Comparison of ENCODE assay signal across 7 mouse cellular contexts in genomic region chr9:44772750-44773651, GRCm38 (mm10). TPM values are rescaled to one million over a fixed set of nuclear protein-coding genes. Genes with fewer than 3 reads are reported as not detected.
DNase-seq lines count a peak whose midpoint lies in the region; ATAC-seq lines count a peak whose summit lies in the region.

No protein-coding gene starts in this region.

- peak overlapping the region; percentile 83 for H3K9ac ChIP-seq in embryonic facial prominence, embryonic 11.5 days (replicated peaks; ENCODE audit: low read length)
- H3K9ac ChIP-seq in midbrain, embryonic 13.5 days (replicated peaks) = peak overlapping the region; percentile 75

- H3K27me3 ChIP-seq in embryonic facial prominence, embryonic 11.5 days (ENCODE audit: control insufficient read depth, insufficient read depth, low read length) = no peaks in the 10 kb centered on the region
- H3K27me3 ChIP-seq in limb, embryonic 10.5 days (ENCODE audit: low read depth, poor library complexity, severe bottlenecking) = no peaks in the 10 kb centered on the region
- no peaks in the 10 kb centered on the region for H3K27me3 ChIP-seq in midbrain, embryonic 13.5 days

- WGBS in embryonic facial prominence, embryonic 11.5 days = under 1% methylated on average over 41 of the region's 41 CpGs
- WGBS in limb, embryonic 10.5 days = under 1% methylated on average over 41 of the region's 41 CpGs
- under 1% methylated on average over 41 of the region's 41 CpGs for WGBS in midbrain, embryonic 13.5 days

- H3K4me3 ChIP-seq in embryonic facial prominence, embryonic 11.5 days (ENCODE audit: low read depth, low read length) = peak overlapping the region; percentile 67
- peak overlapping the region; percentile 85 for H3K4me3 ChIP-seq in limb, embryonic 10.5 days
- peak overlapping the region; percentile 67 for H3K4me3 ChIP-seq in midbrain, embryonic 13.5 days (replicated peaks)

- peak overlapping the region; percentile 52 for H3K27ac ChIP-seq in embryonic facial prominence, embryonic 11.5 days (replicated peaks; ENCODE audit: low read depth, low read length)
- H3K27ac ChIP-seq in limb, embryonic 10.5 days = peak overlapping the region; percentile 92
- H3K27ac ChIP-seq in midbrain, embryonic 13.5 days = peak overlapping the region; percentile 87

- no peaks in the 10 kb centered on the region for H3K9me3 ChIP-seq in embryonic facial prominence, embryonic 11.5 days (replicated peaks; ENCODE audit: control insufficient read depth, low read length)
- H3K9me3 ChIP-seq in limb, embryonic 10.5 days (replicated peaks) = no peaks in the 10 kb centered on the region
- H3K9me3 ChIP-seq in midbrain, embryonic 13.5 days = no peaks in the 10 kb centered on the region

- H3K36me3 ChIP-seq in embryonic facial prominence, embryonic 11.5 days (replicated peaks; ENCODE audit: control insufficient read depth, insufficient read depth, low read depth, low read length) = no peaks in the 10 kb centered on the region
- peaks cover 22% of the 10 kb centered on the region for H3K36me3 ChIP-seq in limb, embryonic 10.5 days
- peaks cover 22% of the 10 kb centered on the region for H3K36me3 ChIP-seq in midbrain, embryonic 13.5 days

- H3K4me2 ChIP-seq in embryonic facial prominence, embryonic 11.5 days (ENCODE audit: low read depth, low read length) = peak overlapping the region; percentile 74
- H3K4me2 ChIP-seq in midbrain, embryonic 13.5 days (replicated peaks) = peak overlapping the region; percentile 73

- peak; percentile 99 for ATAC-seq in embryonic facial prominence, embryonic 11.5 days (replicated peaks; ENCODE audit: insufficient number of reproducible peaks, low FRiP score, low TSS enrichment, low read depth)
- peak; percentile 99 for ATAC-seq in granulocyte monocyte progenitor cell, adult 5-6 weeks (replicated peaks; ENCODE audit: poor library complexity, severe bottlenecking)
- peak; percentile 99 for ATAC-seq in midbrain, embryonic 13.5 days

- DNase-seq in adrenal gland, postnatal 14 days = peak; percentile 96
- peak; percentile 97 for DNase-seq in embryonic facial prominence, embryonic 11.5 days (ENCODE audit: low spot score)
- peak; percentile 94 for DNase-seq in kidney, adult 11 months
- DNase-seq in limb, embryonic 10.5 days (ENCODE audit: low spot score) = peak; percentile 94
- peak; percentile 86 for DNase-seq in spleen, adult 12 weeks (ENCODE audit: low spot score)

- no peaks in the 10 kb centered on the region for H3K4me1 ChIP-seq in embryonic facial prominence, embryonic 11.5 days (ENCODE audit: control insufficient read depth, insufficient read depth, low read length)
- H3K4me1 ChIP-seq in limb, embryonic 10.5 days = peaks cover 5% of the 10 kb centered on the region
- peaks cover 17% of the 10 kb centered on the region for H3K4me1 ChIP-seq in midbrain, embryonic 13.5 days (replicated peaks)

RNA-seq across cellular contexts. Expression of gene Ift46, which starts 5.3 kb away (rescaled TPM):
- total RNA-seq in adrenal gland, postnatal 14 days (2021) = 72.1 and 82.3 TPM in 2 replicates
- 142 and 152 TPM in 2 replicates for polyA plus RNA-seq in embryonic facial prominence, embryonic 11.5 days (2014; fragmentation: Nextera tagmentation; extraction: Ambion mirVana)
- 19.8 and 43.7 TPM in 2 replicates for total RNA-seq in granulocyte monocyte progenitor cell, adult 5-6 weeks (2014; fragmentation: Nextera tagmentation)
- 32.7 and 39.6 TPM in 2 replicates for total RNA-seq in granulocyte monocyte progenitor cell, adult 5-6 weeks (2017)
- polyA plus RNA-seq in limb, embryonic 10.5 days (2016; fragmentation: Nextera tagmentation; extraction: Ambion mirVana) = 115 and 146 TPM in 2 replicates
- polyA plus RNA-seq in midbrain, embryonic 13.5 days (2015; fragmentation: Nextera tagmentation; extraction: Ambion mirVana) = 171 and 183 TPM in 2 replicates

RNA-seq across cellular contexts. Expression of gene Arcn1, which starts 5.4 kb away (rescaled TPM):
- total RNA-seq in adrenal gland, postnatal 14 days (2021) = 160 and 166 TPM in 2 replicates
- polyA plus RNA-seq in embryonic facial prominence, embryonic 11.5 days (2014; fragmentation: Nextera tagmentation; extraction: Ambion mirVana) = 208 and 223 TPM in 2 replicates
- total RNA-seq in granulocyte monocyte progenitor cell, adult 5-6 weeks (2014; fragmentation: Nextera tagmentation) = 133 and 158 TPM in 2 replicates
- 201 and 229 TPM in 2 replicates for total RNA-seq in granulocyte monocyte progenitor cell, adult 5-6 weeks (2017)
- polyA plus RNA-seq in limb, embryonic 10.5 days (2016; fragmentation: Nextera tagmentation; extraction: Ambion mirVana) = 172 and 193 TPM in 2 replicates
- 142 and 145 TPM in 2 replicates for polyA plus RNA-seq in midbrain, embryonic 13.5 days (2015; fragmentation: Nextera tagmentation; extraction: Ambion mirVana)

RNA-seq across cellular contexts. Expression of gene Tmem25, which starts 26.1 kb away (rescaled TPM):
- 5.3 and 5.5 TPM in 2 replicates for total RNA-seq in adrenal gland, postnatal 14 days (2021)
- 1.2 and 1.4 TPM in 2 replicates for polyA plus RNA-seq in embryonic facial prominence, embryonic 11.5 days (2014; fragmentation: Nextera tagmentation; extraction: Ambion mirVana)
- total RNA-seq in granulocyte monocyte progenitor cell, adult 5-6 weeks (2014; fragmentation: Nextera tagmentation) = 1.6 TPM in 1 of 2 replicates, not detected in the other
- 0.34 TPM in 1 of 2 replicates, not detected in the other for total RNA-seq in granulocyte monocyte progenitor cell, adult 5-6 weeks (2017)
- polyA plus RNA-seq in limb, embryonic 10.5 days (2016; fragmentation: Nextera tagmentation; extraction: Ambion mirVana) = 1.3 and 1.9 TPM in 2 replicates
- 8.7 and 9.2 TPM in 2 replicates for polyA plus RNA-seq in midbrain, embryonic 13.5 days (2015; fragmentation: Nextera tagmentation; extraction: Ambion mirVana)

RNA-seq across cellular contexts. Expression of gene Ttc36, which starts 29.9 kb away (rescaled TPM):
- total RNA-seq in adrenal gland, postnatal 14 days (2021) = 5.6 and 64.1 TPM in 2 replicates
- polyA plus RNA-seq in embryonic facial prominence, embryonic 11.5 days (2014; fragmentation: Nextera tagmentation; extraction: Ambion mirVana) = not detected in 2 replicates
- total RNA-seq in granulocyte monocyte progenitor cell, adult 5-6 weeks (2014; fragmentation: Nextera tagmentation) = not detected in 2 replicates
- total RNA-seq in granulocyte monocyte progenitor cell, adult 5-6 weeks (2017) = not detected in 2 replicates
- not detected in 2 replicates for polyA plus RNA-seq in limb, embryonic 10.5 days (2016; fragmentation: Nextera tagmentation; extraction: Ambion mirVana)
- polyA plus RNA-seq in midbrain, embryonic 13.5 days (2015; fragmentation: Nextera tagmentation; extraction: Ambion mirVana) = not detected in 2 replicates

RNA-seq across cellular contexts. Expression of gene Phldb1, which starts 38.0 kb away (rescaled TPM):
- 45.1 and 60.5 TPM in 2 replicates for total RNA-seq in adrenal gland, postnatal 14 days (2021)
- 27.8 and 30.0 TPM in 2 replicates for polyA plus RNA-seq in embryonic facial prominence, embryonic 11.5 days (2014; fragmentation: Nextera tagmentation; extraction: Ambion mirVana)
- total RNA-seq in granulocyte monocyte progenitor cell, adult 5-6 weeks (2014; fragmentation: Nextera tagmentation) = 2.5 and 3.6 TPM in 2 replicates
- total RNA-seq in granulocyte monocyte progenitor cell, adult 5-6 weeks (2017) = 1.0 and 3.1 TPM in 2 replicates
- 37.9 and 55.9 TPM in 2 replicates for polyA plus RNA-seq in limb, embryonic 10.5 days (2016; fragmentation: Nextera tagmentation; extraction: Ambion mirVana)
- polyA plus RNA-seq in midbrain, embryonic 13.5 days (2015; fragmentation: Nextera tagmentation; extraction: Ambion mirVana) = 47.9 and 55.5 TPM in 2 replicates

Comparison
In these comparisons a context has a peak if more than half of its experiments do, and no peak if none do; other contexts are left out.
1. Peak in every context shown above with its lines: DNase-seq, ATAC-seq, H3K4me3 ChIP-seq and H3K27ac ChIP-seq.